Mouse (Mus musculus) stomach, postnatal 0 days (tissue): ENCODE results near the gene Arhgap6. TPM values are rescaled to one million over a fixed set of nuclear protein-coding genes. Genes with fewer than 3 reads are reported as not detected.

Source experiments
- ATAC-seq: fragments of 200-750 bp; cut with Nextera tagmentation; 2 replicates; pipeline ENCODE4 v1.8.0; 2017; ENCODE audit not compliant: low FRiP score, low TSS enrichment
- DNase-seq: peaks from one replicate; pipeline ENCODE4 v3.0.0-alpha.2; 2016; ENCODE audit warnings: low spot score
- H3K27ac ChIP-seq: fragments of 300-500 bp; sonication (generic); replicated peaks from 2 replicates; pipeline ENCODE4 v1.5.1; 2014; ENCODE audit warnings: mild to moderate bottlenecking, control low read depth
- H3K27me3 ChIP-seq: fragments of 300-500 bp; sonication (generic); 2 replicates; pipeline ENCODE4 v1.6.1; 2014; ENCODE audit warnings: low read length; ENCODE audit not compliant: control insufficient read depth, insufficient read depth
- H3K36me3 ChIP-seq: fragments of 300-500 bp; sonication (generic); 2 replicates; pipeline ENCODE4 v1.6.1; 2014; ENCODE audit warnings: low read length, mixed read lengths; ENCODE audit not compliant: control insufficient read depth, insufficient read depth
- H3K4me1 ChIP-seq: fragments of 300-500 bp; sonication (generic); replicated peaks from 2 replicates; pipeline ENCODE4 v1.6.1; 2014; ENCODE audit warnings: antibody characterized with exemption; ENCODE audit not compliant: control insufficient read depth, insufficient read depth
- H3K4me2 ChIP-seq: fragments of 300-500 bp; sonication (generic); replicated peaks from 2 replicates; pipeline ENCODE4 v1.6.1; 2014; ENCODE audit warnings: low read depth, mild to moderate bottlenecking, control low read depth, moderate library complexity
- H3K4me3 ChIP-seq: fragments of 300-500 bp; sonication (generic); 2 replicates; pipeline ENCODE4 v1.5.1; 2014; ENCODE audit warnings: low read depth, low read length, control low read depth
- H3K9ac ChIP-seq: fragments of 300-500 bp; sonication (generic); 2 replicates; pipeline ENCODE4 v1.6.1; 2014; ENCODE audit warnings: mild to moderate bottlenecking, low read length, control low read depth, mixed read lengths
- H3K9me3 ChIP-seq: fragments of 300-500 bp; sonication (generic); 2 replicates; pipeline ENCODE4 v1.6.1; 2016; ENCODE audit warnings: low read length; ENCODE audit not compliant: control insufficient read depth
- CTCF ChIP-seq: IDR thresholded peaks from 2 replicates; pipeline ENCODE4 v1.5.1; 2016; ENCODE audit warnings: antibody characterized with exemption, low read depth, mild to moderate bottlenecking, moderate library complexity
- EP300 ChIP-seq: optimal IDR thresholded peaks from 2 replicates; pipeline ENCODE3; 2016; ENCODE audit warnings: antibody characterized with exemption
- WGBS: fragments of 180-500 bp; shearing (Covaris S2); extraction: QIAGEN DNeasy Blood & Tissue Kit; methylation state at CpG from one replicate; pipeline ENCODE4 v1.1.7; 2014; 5-methylcytosine and 5-hydroxymethylcytosine counted together
- polyA plus RNA-seq: library from polyadenylated mRNA; unstranded; fragments of >200 nt; fragmentation: Nextera tagmentation; extraction: Ambion mirVana; gene quantifications from 2 replicates; pipeline ENCODE4 v1.2.1, GENCODE M21; 2015

Gene Arhgap6
- polyA plus RNA-seq, 1 experiment from 2014 or later = 5.0 TPM

- TF ChIP-seq CTCF (no peak), EP300 (no peak)
Observed at GRCm38 (mm10) chrX:169255915-169256314, 461.0 kb downstream of the Arhgap6 start.

GRCm38 (mm10) chrX:169256741-169257140, 461.8 kb downstream of the Arhgap6 start:
- Histone ChIP-seq H3K27me3 (no peaks in the 10 kb centered on the region), H3K4me1 (no peaks in the 10 kb centered on the region), H3K9me3 (no peaks in the 10 kb centered on the region), H3K4me2 (no peak overlapping the region), H3K4me3 (no peak overlapping the region), H3K9ac (no peak overlapping the region), H3K27ac (no peak overlapping the region), H3K36me3 (no peaks in the 10 kb centered on the region)
- no peak for DNase-seq
- TF ChIP-seq CTCF = no peak
- no peak for TF ChIP-seq EP300
- no peak for ATAC-seq

More at GRCm38 (mm10) chrX:169255915-169256314, 461.0 kb downstream of the Arhgap6 start:
- Histone ChIP-seq H3K36me3 (no peaks in the 10 kb centered on the region), H3K9ac (no peak overlapping the region), H3K4me3 (no peak overlapping the region), H3K27ac (no peak overlapping the region), H3K27me3 (no peaks in the 10 kb centered on the region), H3K4me2 (no peak overlapping the region), H3K9me3 (no peaks in the 10 kb centered on the region), H3K4me1 (no peaks in the 10 kb centered on the region)
- DNase-seq (no peak), ATAC-seq (no peak)
- 69% methylated on average over 1 of the region's 1 CpGs for WGBS

- no peak for DNase-seq
- 80% methylated on average over 3 of the region's 3 CpGs for WGBS
- Histone ChIP-seq H3K27ac (no peak overlapping the region), H3K36me3 (no peaks in the 10 kb centered on the region), H3K4me3 (no peak overlapping the region), H3K4me1 (no peaks in the 10 kb centered on the region), H3K9ac (no peak overlapping the region), H3K9me3 (no peaks in the 10 kb centered on the region), H3K4me2 (no peak overlapping the region), H3K27me3 (no peaks in the 10 kb centered on the region)
- no peak for ATAC-seq
- TF ChIP-seq EP300 = no peak
- no peak for TF ChIP-seq CTCF
Observed at GRCm38 (mm10) chrX:169261034-169261433, 466.1 kb downstream of the Arhgap6 start.

- no peak for ATAC-seq
- Histone ChIP-seq H3K9me3 (no peaks in the 10 kb centered on the region), H3K4me1 (no peaks in the 10 kb centered on the region), H3K27ac (no peak overlapping the region), H3K36me3 (no peaks in the 10 kb centered on the region), H3K4me3 (no peak overlapping the region), H3K4me2 (no peak overlapping the region), H3K9ac (no peak overlapping the region), H3K27me3 (no peaks in the 10 kb centered on the region)
- 63% methylated on average over 2 of the region's 2 CpGs for WGBS
- TF ChIP-seq CTCF (no peak), EP300 (no peak)
- no peak for DNase-seq
Observed at GRCm38 (mm10) chrX:169262212-169262611, 467.3 kb downstream of the Arhgap6 start.

- 60% methylated on average over 8 of the region's 8 CpGs for WGBS
- Histone ChIP-seq H3K9me3 (no peaks in the 10 kb centered on the region), H3K27me3 (no peaks in the 10 kb centered on the region), H3K4me1 (no peaks in the 10 kb centered on the region), H3K4me3 (no peak overlapping the region), H3K4me2 (no peak overlapping the region), H3K36me3 (no peaks in the 10 kb centered on the region), H3K9ac (no peak overlapping the region), H3K27ac (no peak overlapping the region)
- ATAC-seq = no peak
- no peak for DNase-seq
- TF ChIP-seq EP300 = no peak
- no peak for TF ChIP-seq CTCF
Observed at GRCm38 (mm10) chrX:169263433-169264172, 468.7 kb downstream of the Arhgap6 start.

GRCm38 (mm10) chrX:169299579-169299978, 504.7 kb downstream of the Arhgap6 start:
- no peak overlapping the region for H3K4me2 ChIP-seq
- H3K9me3 ChIP-seq = no peaks in the 10 kb centered on the region
- H3K9ac ChIP-seq = no peak overlapping the region
- no peaks in the 10 kb centered on the region for H3K4me1 ChIP-seq
- H3K27ac ChIP-seq = no peak overlapping the region
- H3K27me3 ChIP-seq = no peaks in the 10 kb centered on the region
- TF ChIP-seq EP300 (no peak), CTCF (peak; percentile 75)
- DNase-seq = no peak
- ATAC-seq = 0 out of 2 replicates have a peak, but pooled peaks have one; percentile 29
- no peaks in the 10 kb centered on the region for H3K36me3 ChIP-seq
- 58% methylated on average over 4 of the region's 4 CpGs for WGBS
- H3K4me3 ChIP-seq = no peak overlapping the region
